Mouse (Mus musculus) ovary, adult 2 months (tissue): ENCODE data around the gene Gpr108. TPM values are rescaled to one million over a fixed set of nuclear protein-coding genes. Genes with fewer than 3 reads are reported as not detected.

ENCODE experiments used
- polyA plus RNA-seq: library from polyadenylated mRNA; depleted of rRNA; stranded (reverse); fragments of >200 nt; gene quantifications from 2 replicates; pipeline ENCODE4 v1.2.3, GENCODE M21; 2012; rRNA removed

Gpr108 gene
- 78.1 and 78.3 TPM in 2 replicates for polyA plus RNA-seq

DNA sequence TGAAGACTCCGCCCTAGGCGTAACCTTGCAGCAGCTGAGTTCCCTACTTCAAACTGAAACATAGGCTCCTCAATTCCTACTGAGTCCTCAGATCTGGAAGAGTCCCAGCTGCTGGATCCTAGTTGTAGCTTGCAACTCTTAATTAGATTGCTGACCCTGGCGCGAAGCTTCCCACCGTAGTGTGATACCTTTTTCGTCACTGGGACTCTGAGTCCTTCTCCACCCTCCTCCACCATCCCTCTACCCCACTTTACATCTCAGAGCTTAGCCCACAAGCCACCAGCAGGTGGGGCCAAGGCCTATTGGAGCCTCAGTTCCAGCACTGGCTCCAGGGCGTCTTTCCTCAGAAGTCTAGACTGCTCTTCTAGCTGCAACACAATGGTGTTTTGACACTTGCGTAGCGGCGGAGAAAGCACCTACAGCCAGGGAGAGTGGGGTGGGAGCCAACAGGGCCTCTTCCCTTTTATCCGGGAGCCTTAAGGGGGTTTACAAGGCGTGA, at the start of gene Gpr108:
Gene Gpr108 (minus strand): TSS at position 246 of the 499 bp plus-strand sequence.

DNA sequence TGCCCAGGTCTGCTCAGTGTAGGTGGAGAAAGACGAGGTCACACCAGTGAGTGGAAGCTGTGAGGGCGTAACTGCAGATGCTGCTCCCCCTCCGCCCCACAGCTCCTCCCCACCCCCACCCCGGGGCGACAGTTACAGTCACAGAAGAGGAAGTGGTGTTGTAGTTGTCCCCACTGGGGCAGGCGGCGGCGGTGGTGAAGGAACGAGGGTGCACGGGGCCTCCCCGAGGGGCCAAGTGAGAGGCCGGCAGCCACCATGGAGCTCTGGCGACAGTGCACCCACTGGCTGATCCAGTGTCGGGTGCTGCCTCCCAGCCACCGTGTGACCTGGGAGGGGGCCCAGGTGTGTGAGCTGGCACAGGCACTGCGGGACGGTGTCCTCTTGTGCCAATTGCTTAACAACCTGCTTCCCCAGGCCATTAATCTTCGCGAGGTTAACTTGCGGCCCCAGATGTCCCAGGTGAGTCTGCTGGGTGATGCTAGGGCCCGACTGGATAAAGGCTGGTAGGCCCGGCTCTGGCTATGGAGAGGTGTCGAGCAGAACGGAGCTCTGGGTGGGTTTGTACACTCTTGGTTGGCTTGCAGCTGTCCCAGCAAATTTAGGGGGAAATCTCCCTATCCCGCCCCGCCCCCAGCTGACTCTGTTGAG, 30.8 kb upstream of the Gpr108 start, which contains the start of gene Vav1:
Gene Vav1 (plus strand): TSS at position 158 of the 648 bp plus-strand sequence.

DNA sequence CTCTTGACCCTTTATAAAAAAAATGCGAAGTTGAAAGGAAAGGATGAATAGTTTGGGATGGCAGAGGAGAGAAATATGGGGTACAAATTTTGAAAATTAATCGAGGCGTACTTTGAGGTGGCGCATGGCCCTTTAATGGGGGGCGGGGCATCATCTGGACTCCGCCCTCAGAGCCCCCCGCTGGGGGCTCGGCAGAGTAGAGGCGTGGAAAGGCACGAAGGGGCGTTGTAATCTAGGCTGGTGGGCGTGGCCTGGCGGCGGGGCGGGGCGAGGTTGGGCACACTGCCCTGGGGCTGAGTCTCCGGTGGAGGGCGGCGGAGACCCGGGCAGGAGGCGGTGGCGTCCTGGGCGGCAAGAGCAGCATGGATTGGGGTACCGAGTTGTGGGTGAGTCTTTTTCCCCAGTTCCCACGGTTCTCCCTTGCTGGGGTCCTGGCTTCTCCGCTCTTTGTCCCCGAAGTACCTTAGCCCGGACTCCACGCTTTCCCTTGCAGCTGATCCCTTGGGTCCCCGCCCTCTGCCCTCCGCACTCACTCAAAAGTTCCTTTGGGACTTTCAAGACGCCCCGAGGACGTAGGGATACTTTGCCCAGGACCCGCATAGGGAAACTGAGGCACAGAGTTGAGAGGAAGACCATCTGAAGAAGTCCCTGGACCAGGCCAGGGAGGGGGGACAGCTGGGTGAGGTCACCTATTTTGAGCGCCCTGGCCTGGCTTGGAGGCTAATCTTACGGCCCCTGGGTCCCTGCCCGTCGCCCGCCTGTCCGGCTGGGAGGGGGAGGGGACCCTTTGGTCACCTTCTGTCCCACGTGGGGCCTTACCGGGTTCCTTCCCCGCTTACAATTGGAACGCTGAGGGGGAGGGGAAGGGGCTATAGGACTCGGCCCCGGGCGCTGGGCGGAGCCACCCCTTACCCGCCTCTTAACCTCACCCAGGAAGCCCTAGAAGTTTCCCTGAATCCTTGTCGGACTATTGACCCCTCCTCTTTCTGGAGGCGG, 1.2 kb upstream of the Gpr108 start, which contains the start of gene Trip10:
Gene Trip10 (plus strand): TSS at position 270 of the 996 bp plus-strand sequence.

DNA sequence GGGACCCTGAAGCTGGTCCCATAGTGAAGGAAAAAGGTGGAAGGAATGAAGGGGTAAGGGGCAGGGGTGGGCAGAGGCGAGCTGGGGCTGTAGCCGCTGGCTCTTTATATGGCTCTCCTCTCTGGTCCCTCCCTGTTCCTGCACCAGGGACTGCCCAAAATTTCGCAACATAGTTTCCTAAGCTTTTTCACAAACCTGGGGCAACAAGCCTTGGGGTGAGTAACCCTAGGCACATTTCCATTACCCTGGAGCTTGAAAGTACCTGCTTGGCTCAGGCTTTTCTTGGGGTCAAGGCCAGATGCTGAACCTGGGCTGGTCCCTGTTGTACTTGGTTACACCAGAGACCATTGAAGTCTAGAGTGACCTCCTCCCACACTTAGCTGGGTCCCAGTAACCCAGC, 20.2 kb downstream of the Gpr108 start, which contains the start of gene C3:
Gene C3 (minus strand): TSS at position 123 of the 400 bp plus-strand sequence.

DNA sequence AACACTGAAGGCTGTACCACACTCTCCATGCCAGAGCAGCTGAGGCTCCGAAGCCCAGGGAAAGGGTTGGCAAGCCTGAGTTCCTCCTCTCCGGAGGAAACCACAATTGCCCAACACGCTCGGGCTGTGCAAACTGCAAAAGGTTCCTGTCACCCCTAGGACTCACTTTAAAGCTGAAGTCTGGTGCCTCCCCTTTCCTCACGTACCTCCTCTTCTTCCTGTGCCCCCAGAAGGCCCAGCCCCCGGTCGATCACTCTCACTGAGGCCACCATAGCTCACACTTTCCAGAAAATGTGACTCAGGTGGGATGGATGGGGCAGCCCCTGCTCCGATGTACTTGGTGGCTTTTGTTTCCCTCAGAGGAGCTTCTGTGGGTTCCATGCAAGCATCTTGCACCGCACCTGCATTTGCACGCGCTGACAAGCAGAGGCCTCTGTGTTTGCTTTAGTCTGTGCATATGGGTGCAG, 54.2 kb downstream of the Gpr108 start, which contains the start of gene Tnfsf14:
Gene Tnfsf14 (minus strand): TSS at position 137 of the 467 bp plus-strand sequence.

Other genes with a start within 250 kb of the Gpr108 start
- 1.3 and 1.6 TPM in 2 replicates for gene Pspn, start 248.4 kb downstream of the Gpr108 start, polyA plus RNA-seq
- gene Gtf2f1, start 237.2 kb downstream of the Gpr108 start, polyA plus RNA-seq: 34.5 and 38.2 TPM in 2 replicates
- not detected in 2 replicates for gene Gm17949, start 237.0 kb downstream of the Gpr108 start, polyA plus RNA-seq
- 142 and 166 TPM in 2 replicates for gene Khsrp, start 216.9 kb downstream of the Gpr108 start, polyA plus RNA-seq
- 0.12 and 0.25 TPM in 2 replicates for gene Slc25a41, start 206.8 kb downstream of the Gpr108 start, polyA plus RNA-seq
- 24.0 and 26.3 TPM in 2 replicates for gene Crb3, start 189.3 kb downstream of the Gpr108 start, polyA plus RNA-seq
- gene Slc25a23, start 188.6 kb downstream of the Gpr108 start, polyA plus RNA-seq: 60.7 and 77.3 TPM in 2 replicates
- gene Dennd1c, start 169.9 kb downstream of the Gpr108 start, polyA plus RNA-seq: 5.0 and 6.5 TPM in 2 replicates
- gene Tubb4a, start 160.7 kb downstream of the Gpr108 start, polyA plus RNA-seq: 6.7 and 6.9 TPM in 2 replicates
- 4.4 and 5.3 TPM in 2 replicates for gene Tnfsf9, start 143.1 kb downstream of the Gpr108 start, polyA plus RNA-seq
- 0.18 and 0.34 TPM in 2 replicates for gene Cd70, start 98.7 kb downstream of the Gpr108 start, polyA plus RNA-seq
- gene Tnfsf14, start 54.3 kb downstream of the Gpr108 start, polyA plus RNA-seq: 0.52 and 0.68 TPM in 2 replicates
- 197 and 243 TPM in 2 replicates for gene C3, start 20.3 kb downstream of the Gpr108 start, polyA plus RNA-seq
- gene Trip10, start 1.0 kb upstream of the Gpr108 start, polyA plus RNA-seq: 33.5 and 37.3 TPM in 2 replicates
- 3.4 and 3.8 TPM in 2 replicates for gene Vav1, start 30.7 kb upstream of the Gpr108 start, polyA plus RNA-seq
- 11.4 and 12.7 TPM in 2 replicates for gene Adgre1, start 110.2 kb upstream of the Gpr108 start, polyA plus RNA-seq